Mouse (Mus musculus): ENCODE results near the gene Auts2. TPM values are rescaled to one million over a fixed set of nuclear protein-coding genes. Genes with fewer than 3 reads are reported as not detected.

Gene Auts2
- polyA plus RNA-seq, 1 experiment = 39.0 TPM

DNA sequence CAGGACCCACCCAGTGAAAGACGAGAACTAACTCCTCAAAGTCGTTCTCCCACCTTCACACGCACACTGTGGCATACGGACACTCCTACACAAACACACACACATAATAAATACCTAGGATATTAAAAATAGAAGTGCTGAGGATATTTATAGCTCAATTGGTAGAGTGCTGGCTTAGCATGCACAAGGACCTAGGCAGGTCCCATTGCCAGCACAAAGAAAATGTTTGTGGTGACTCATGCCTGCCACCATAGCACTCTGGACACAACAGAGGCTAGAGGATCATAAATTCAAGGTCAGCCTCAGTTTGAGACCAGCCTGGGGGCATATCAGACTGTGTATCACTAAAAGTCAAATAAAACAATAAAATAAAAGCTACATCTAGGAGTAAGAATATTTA, 815.2 kb downstream of the Auts2 start:
- TF ChIP-seq CTCF (IDR thresholded peaks at IDR 0.05; ENCODE audit: borderline replicate concordance, insufficient read depth, low read depth, low read length) = no peak
- no peak for TF ChIP-seq POLR2A (IDR thresholded peaks at IDR 0.05; ENCODE audit: borderline replicate concordance, insufficient read depth, low read length)
- WGBS = 97% methylated on average over 4 of the region's 4 CpGs
- no peak for DNase-seq
- H3K4me3 ChIP-seq (replicated peaks; ENCODE audit: insufficient read depth, low read depth, low read length) = no peak overlapping the region
- no peaks in the 10 kb centered on the region for H3K4me1 ChIP-seq (ENCODE audit: control insufficient read depth, insufficient read depth, low read length)
- no peaks in the 10 kb centered on the region for H3K27me3 ChIP-seq (ENCODE audit: control insufficient read depth, insufficient read depth, low read length)
- H3K27ac ChIP-seq (ENCODE audit: insufficient read depth, low read length) = no peak overlapping the region

DNA sequence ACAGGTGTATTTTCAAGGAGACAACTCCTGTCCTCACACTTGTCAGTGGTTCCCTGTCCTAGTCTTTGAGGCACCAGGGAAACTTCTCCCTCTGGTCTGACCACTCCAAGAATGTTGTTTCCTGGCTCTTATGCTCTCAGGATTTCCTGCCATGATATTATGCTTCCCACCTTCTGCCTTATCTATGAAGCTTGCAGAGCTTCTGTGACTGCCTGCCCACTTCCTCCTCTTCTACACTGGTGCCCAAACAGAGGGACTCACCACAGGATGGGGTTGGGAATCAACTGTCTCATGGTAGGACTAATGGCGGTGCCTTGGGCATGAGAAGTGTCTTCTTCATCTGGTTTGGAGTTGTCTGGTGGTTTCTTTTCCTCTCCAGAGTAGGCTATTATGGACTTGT, 818.6 kb downstream of the Auts2 start:
- H3K27me3 ChIP-seq (ENCODE audit: control insufficient read depth, insufficient read depth, low read length) = no peaks in the 10 kb centered on the region
- H3K4me3 ChIP-seq (replicated peaks; ENCODE audit: insufficient read depth, low read depth, low read length) = no peak overlapping the region
- TF ChIP-seq POLR2A (IDR thresholded peaks at IDR 0.05; ENCODE audit: borderline replicate concordance, insufficient read depth, low read length) (no peak), CTCF (IDR thresholded peaks at IDR 0.05; ENCODE audit: borderline replicate concordance, insufficient read depth, low read depth, low read length) (no peak)
- no peak overlapping the region for H3K27ac ChIP-seq (ENCODE audit: insufficient read depth, low read length)
- no peak for DNase-seq
- WGBS = 100% methylated on average over 1 of the region's 1 CpGs
- no peaks in the 10 kb centered on the region for H3K4me1 ChIP-seq (ENCODE audit: control insufficient read depth, insufficient read depth, low read length)

DNA sequence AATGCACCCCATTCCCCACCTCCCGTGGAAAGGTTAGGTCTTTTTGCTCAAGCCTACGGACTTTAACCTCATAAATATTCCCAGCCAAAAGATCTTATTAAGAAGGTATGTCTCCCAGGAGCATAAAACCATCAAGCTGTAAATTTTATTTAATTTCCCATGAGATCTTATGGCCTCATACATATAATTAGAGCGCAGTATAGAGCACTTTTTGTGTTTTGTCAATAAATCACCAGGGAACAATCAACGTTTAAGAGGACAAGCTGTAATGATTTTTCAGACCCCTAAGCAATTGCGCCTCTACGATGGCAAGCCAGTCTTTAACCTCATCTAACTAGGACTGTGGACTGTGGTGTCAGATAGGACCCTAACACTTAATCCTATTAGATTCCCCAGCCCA, 820.4 kb downstream of the Auts2 start:
- Histone ChIP-seq H3K4me3 (replicated peaks; ENCODE audit: insufficient read depth, low read depth, low read length) (no peak overlapping the region), H3K27ac (ENCODE audit: insufficient read depth, low read length) (no peak overlapping the region), H3K27me3 (ENCODE audit: control insufficient read depth, insufficient read depth, low read length) (no peaks in the 10 kb centered on the region), H3K4me1 (ENCODE audit: control insufficient read depth, insufficient read depth, low read length) (peaks cover 8% of the 10 kb centered on the region; the same call in 1 of the 2 replicates)
- 98% methylated on average over 6 of the region's 6 CpGs for WGBS
- TF ChIP-seq CTCF (IDR thresholded peaks at IDR 0.05; ENCODE audit: borderline replicate concordance, insufficient read depth, low read depth, low read length) = no peak
- TF ChIP-seq POLR2A (IDR thresholded peaks at IDR 0.05; ENCODE audit: borderline replicate concordance, insufficient read depth, low read length) = no peak
- DNase-seq = no peak

DNA sequence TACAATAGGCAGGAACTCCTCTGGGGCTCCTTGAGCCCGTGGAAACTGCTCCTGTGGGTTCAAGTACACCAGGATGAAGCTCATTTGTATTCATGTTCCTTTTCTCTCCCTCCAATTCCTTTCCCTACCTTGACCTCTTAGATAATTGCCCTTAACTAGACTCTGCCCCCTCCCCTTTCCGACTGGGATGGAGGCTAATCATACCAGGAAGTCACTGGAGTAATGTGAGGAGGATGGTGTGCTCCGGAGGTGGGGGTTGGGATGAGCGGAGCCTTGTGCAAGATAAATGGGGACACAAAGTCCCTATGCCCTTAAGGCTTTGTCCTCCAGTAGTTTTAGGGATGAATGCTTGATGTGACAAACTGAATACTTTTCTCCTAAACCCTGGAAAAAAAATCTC, 820.8 kb downstream of the Auts2 start:
- DNase-seq = no peak
- no peaks in the 10 kb centered on the region for H3K27me3 ChIP-seq (ENCODE audit: control insufficient read depth, insufficient read depth, low read length)
- WGBS = 85% methylated on average over 4 of the region's 4 CpGs
- H3K4me1 ChIP-seq (ENCODE audit: control insufficient read depth, insufficient read depth, low read length) = peaks cover 12% of the 10 kb centered on the region; the same call in 1 of the 2 replicates
- no peak overlapping the region for H3K4me3 ChIP-seq (replicated peaks; ENCODE audit: insufficient read depth, low read depth, low read length)
- TF ChIP-seq POLR2A (IDR thresholded peaks at IDR 0.05; ENCODE audit: borderline replicate concordance, insufficient read depth, low read length) = no peak
- TF ChIP-seq CTCF (IDR thresholded peaks at IDR 0.05; ENCODE audit: borderline replicate concordance, insufficient read depth, low read depth, low read length) = no peak
- H3K27ac ChIP-seq (ENCODE audit: insufficient read depth, low read length) = no peak overlapping the region

DNA sequence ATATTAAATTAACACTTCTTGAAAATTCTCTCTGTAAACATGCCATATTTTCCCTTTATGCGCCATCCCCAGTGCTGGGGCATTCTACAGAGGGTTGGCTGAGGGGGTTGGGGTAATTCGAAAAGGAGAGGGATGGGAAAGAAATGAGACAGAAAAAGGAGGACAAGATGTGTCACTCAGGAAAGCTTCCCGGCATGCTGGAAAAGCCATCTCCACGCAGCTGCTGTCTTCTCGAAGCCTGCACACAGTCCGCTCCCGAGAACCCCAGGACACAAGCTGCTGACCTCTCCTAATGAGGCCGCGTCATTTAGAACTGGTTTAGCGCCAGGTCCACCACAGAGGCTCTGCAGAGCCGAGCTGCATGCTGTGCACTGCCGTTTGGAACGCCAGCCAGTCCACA, 825.1 kb downstream of the Auts2 start:
- 16% methylated on average over 13 of the region's 13 CpGs for WGBS
- Histone ChIP-seq H3K27me3 (ENCODE audit: control insufficient read depth, insufficient read depth, low read length) (no peaks in the 10 kb centered on the region), H3K4me1 (ENCODE audit: control insufficient read depth, insufficient read depth, low read length) (peaks cover 14% of the 10 kb centered on the region; the same call in 1 of the 2 replicates), H3K4me3 (replicated peaks; ENCODE audit: insufficient read depth, low read depth, low read length) (no peak overlapping the region), H3K27ac (ENCODE audit: insufficient read depth, low read length) (no peak overlapping the region)
- TF ChIP-seq CTCF (IDR thresholded peaks at IDR 0.05; ENCODE audit: borderline replicate concordance, insufficient read depth, low read depth, low read length) = no peak
- no peak for TF ChIP-seq POLR2A (IDR thresholded peaks at IDR 0.05; ENCODE audit: borderline replicate concordance, insufficient read depth, low read length)
- peak; percentile 76 to 84 for DNase-seq

DNA sequence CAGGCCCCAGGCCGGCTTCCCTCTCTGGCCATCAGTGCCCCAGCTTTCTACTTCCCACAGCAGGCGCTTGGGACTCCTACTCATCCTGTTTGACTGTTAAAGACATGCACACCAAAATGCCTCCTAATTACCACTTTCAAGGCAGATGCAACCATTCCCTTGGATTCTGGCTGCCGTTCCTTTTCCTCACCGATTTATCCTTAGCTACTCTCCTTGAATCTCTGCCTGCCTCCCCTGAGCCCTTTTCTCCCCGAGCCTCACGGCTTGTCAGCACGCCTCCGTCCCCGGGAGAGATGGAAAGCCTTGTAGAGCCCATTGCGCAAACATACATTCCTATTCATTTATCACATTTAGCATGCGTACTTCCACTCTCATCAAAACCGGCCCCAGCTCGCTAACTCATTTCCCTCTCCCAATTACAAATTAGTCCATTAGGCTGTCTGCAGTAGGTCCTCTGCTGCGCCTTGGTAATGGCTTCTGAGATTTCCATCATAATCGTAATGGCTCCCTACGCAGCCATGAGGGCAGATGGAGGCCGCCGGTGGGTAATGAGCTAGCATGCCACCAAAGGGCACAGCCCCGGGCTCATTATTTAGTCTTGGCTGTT, 825.7 kb downstream of the Auts2 start:
- H3K27me3 ChIP-seq (ENCODE audit: control insufficient read depth, insufficient read depth, low read length) = no peaks in the 10 kb centered on the region
- TF ChIP-seq CTCF (IDR thresholded peaks at IDR 0.05; ENCODE audit: borderline replicate concordance, insufficient read depth, low read depth, low read length) (no peak), POLR2A (IDR thresholded peaks at IDR 0.05; ENCODE audit: borderline replicate concordance, insufficient read depth, low read length) (no peak)
- no peak for DNase-seq
- H3K27ac ChIP-seq (ENCODE audit: insufficient read depth, low read length) = no peak overlapping the region
- H3K4me3 ChIP-seq (replicated peaks; ENCODE audit: insufficient read depth, low read depth, low read length) = no peak overlapping the region
- WGBS = 91% methylated on average over 19 of the region's 19 CpGs
- peaks cover 14% of the 10 kb centered on the region; the same call in 1 of the 2 replicates for H3K4me1 ChIP-seq (ENCODE audit: control insufficient read depth, insufficient read depth, low read length)

DNA sequence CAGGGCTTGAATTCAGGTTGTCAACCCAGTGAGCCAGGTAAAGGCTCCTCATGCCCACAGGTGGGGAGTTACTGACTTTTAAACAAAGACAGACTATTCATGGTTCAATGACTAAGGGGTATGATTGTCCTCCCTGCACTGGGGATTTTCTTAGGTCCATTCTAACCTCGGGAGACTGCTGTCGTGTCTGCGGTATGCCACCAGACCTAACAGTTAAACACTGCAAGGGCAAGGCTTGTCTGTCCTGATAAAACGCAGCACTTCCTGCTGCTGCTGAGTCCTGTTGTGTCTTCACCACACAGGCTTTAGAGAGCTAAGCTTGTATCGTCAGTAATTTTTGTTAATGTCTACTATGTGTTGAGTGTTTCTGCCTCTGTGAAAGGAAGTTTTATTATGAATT, 828.2 kb downstream of the Auts2 start:
- Histone ChIP-seq H3K4me3 (replicated peaks; ENCODE audit: insufficient read depth, low read depth, low read length) (no peak overlapping the region), H3K27ac (ENCODE audit: insufficient read depth, low read length) (no peak overlapping the region), H3K4me1 (ENCODE audit: control insufficient read depth, insufficient read depth, low read length) (peaks cover 14% of the 10 kb centered on the region; the same call in 1 of the 2 replicates), H3K27me3 (ENCODE audit: control insufficient read depth, insufficient read depth, low read length) (no peaks in the 10 kb centered on the region)
- no peak for TF ChIP-seq POLR2A (IDR thresholded peaks at IDR 0.05; ENCODE audit: borderline replicate concordance, insufficient read depth, low read length)
- TF ChIP-seq CTCF (IDR thresholded peaks at IDR 0.05; ENCODE audit: borderline replicate concordance, insufficient read depth, low read depth, low read length) = no peak
- no peak for DNase-seq
- 97% methylated on average over 5 of the region's 5 CpGs for WGBS

DNA sequence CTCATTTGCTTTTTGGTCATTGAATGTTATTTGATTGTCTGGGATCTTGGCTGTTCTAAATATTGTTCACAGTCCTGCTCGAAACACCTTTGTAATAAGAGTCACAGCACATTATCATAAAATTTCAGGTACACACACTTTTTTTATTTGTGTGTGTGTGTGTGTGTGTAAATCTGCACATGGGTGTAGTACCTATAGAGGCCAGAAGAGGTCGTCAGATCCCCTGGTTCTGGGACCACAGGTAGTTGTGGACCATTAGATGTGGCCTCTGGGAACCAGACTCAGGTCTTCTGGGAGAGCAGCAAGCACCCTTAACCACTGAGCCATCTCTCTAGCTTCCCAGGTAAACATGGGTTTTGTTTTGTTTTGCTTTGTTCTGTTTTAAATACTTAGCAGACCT, 830.7 kb downstream of the Auts2 start:
- TF ChIP-seq CTCF (IDR thresholded peaks at IDR 0.05; ENCODE audit: borderline replicate concordance, insufficient read depth, low read depth, low read length) (no peak), POLR2A (IDR thresholded peaks at IDR 0.05; ENCODE audit: borderline replicate concordance, insufficient read depth, low read length) (no peak)
- WGBS = 85% methylated on average over 2 of the region's 2 CpGs
- Histone ChIP-seq H3K4me1 (ENCODE audit: control insufficient read depth, insufficient read depth, low read length) (peaks cover 2% of the 10 kb centered on the region; the same call in 1 of the 2 replicates), H3K27me3 (ENCODE audit: control insufficient read depth, insufficient read depth, low read length) (no peaks in the 10 kb centered on the region; the same call in 1 of the 2 replicates), H3K27ac (ENCODE audit: insufficient read depth, low read length) (no peak overlapping the region), H3K4me3 (replicated peaks; ENCODE audit: insufficient read depth, low read depth, low read length) (no peak overlapping the region)
- no peak for DNase-seq

Data from cerebellum, adult 2 months (tissue).